Mouse (Mus musculus) ES-CJ7 (cell line): ENCODE measurements at regions not wholly inside any gene's neighbourhood (a gene's known extent, or its start where the extent isn't known, plus 50 kb on each side); places are given as distances from the start of the nearest gene placed in this dataset.

Source experiments
- DNase-seq: peaks from one replicate; pipeline ENCODE4 v3.0.0; 2011; ENCODE audit warnings: low read depth, low spot score

GRCm38 (mm10) chr17:27364899-27365298, 156.3 kb downstream of the Grm4 start:
- DNase-seq, result no peak

GRCm38 (mm10) chr17:27364338-27364737, 156.9 kb downstream of the Grm4 start:
- no peak for DNase-seq

GRCm38 (mm10) chr17:27363911-27364310, 157.3 kb downstream of the Grm4 start:
- no peak for DNase-seq

GRCm38 (mm10) chr17:27362221-27362620, 158.0 kb upstream of the Lemd2 start:
- no peak for DNase-seq

- peak; percentile 45 for DNase-seq
Observed at GRCm38 (mm10) chr17:27361362-27361761, 157.1 kb upstream of the Lemd2 start.

GRCm38 (mm10) chr17:27356862-27357261, 152.6 kb upstream of the Lemd2 start:
- DNase-seq, result no peak

GRCm38 (mm10) chr17:27355717-27356116, 151.4 kb upstream of the Lemd2 start:
- DNase-seq, result no peak

GRCm38 (mm10) chr17:27355056-27355455, 150.8 kb upstream of the Lemd2 start:
- no peak for DNase-seq

- DNase-seq, result no peak
Observed at GRCm38 (mm10) chr17:27349911-27350310, 145.6 kb upstream of the Lemd2 start.

- no peak for DNase-seq
Observed at GRCm38 (mm10) chr17:27349432-27349831, 145.2 kb upstream of the Lemd2 start.

GRCm38 (mm10) chr17:27341952-27342890, 138.0 kb upstream of the Lemd2 start:
- no peak for DNase-seq

GRCm38 (mm10) chr17:27339823-27340222, 135.6 kb upstream of the Lemd2 start:
- DNase-seq, result no peak

GRCm38 (mm10) chr17:27339261-27339660, 135.0 kb upstream of the Lemd2 start:
- no peak for DNase-seq

GRCm38 (mm10) chr17:27335621-27336020, 131.4 kb upstream of the Lemd2 start:
- DNase-seq, result no peak

GRCm38 (mm10) chr17:27333593-27333992, 129.3 kb upstream of the Lemd2 start:
- no peak for DNase-seq

- no peak for DNase-seq
Observed at GRCm38 (mm10) chr17:27333141-27333540, 128.9 kb upstream of the Lemd2 start.

GRCm38 (mm10) chr17:27332076-27332475, 127.8 kb upstream of the Lemd2 start:
- DNase-seq, result no peak

GRCm38 (mm10) chr17:27331630-27332029, 127.4 kb upstream of the Lemd2 start:
- DNase-seq, result no peak

- no peak for DNase-seq
Observed at GRCm38 (mm10) chr17:27329791-27330190, 125.5 kb upstream of the Lemd2 start.

- no peak for DNase-seq
Observed at GRCm38 (mm10) chr17:27329183-27329582, 124.9 kb upstream of the Lemd2 start.

GRCm38 (mm10) chr17:27325002-27325460, 120.8 kb upstream of the Lemd2 start:
- DNase-seq, result peak; percentile 97

GRCm38 (mm10) chr17:27323513-27323912, 119.2 kb upstream of the Lemd2 start:
- DNase-seq, result no peak

GRCm38 (mm10) chr17:27322891-27323509, 118.7 kb upstream of the Lemd2 start:
- no peak for DNase-seq
